Comparison of ENCODE assay signal across 27 mouse cellular contexts in the genomic region with DNA sequence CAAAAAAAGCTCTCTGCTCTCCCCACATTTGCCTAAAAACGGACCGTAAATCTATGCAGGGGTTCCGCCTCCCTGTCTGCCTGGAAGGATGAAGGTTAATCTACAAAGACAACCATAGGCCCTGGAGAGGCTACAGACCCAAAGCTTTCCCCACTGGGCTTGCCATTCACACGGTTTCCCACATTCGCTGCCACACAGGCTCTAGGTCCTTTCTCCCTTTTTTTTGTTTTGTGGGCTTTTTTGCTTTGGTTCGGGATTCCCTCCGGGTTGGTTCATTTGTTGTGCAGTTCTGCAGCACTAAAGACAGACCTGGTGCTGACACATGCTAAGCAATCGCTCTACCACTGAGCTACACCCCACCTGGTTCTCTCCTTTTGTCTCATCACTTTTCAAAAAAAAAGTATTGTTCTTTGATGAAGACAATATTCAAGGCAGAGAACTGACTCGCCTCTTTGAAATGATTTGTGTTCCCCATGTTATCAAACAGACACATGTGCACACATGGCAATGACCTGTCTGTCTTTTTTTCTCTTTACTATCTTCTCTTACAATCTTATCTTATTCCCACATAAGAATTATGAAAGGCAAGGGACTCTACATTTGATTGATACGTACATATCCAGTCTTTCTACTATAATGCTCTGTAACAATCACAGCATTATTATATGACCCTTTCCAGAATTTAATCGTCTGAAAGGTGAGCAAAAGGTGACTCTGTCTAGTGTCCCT. TPM values are rescaled to one million over a fixed set of nuclear protein-coding genes. Genes with fewer than 3 reads are reported as not detected.
"Had no signal": no experiment of that assay in that cellular context is flagged by ENCODE, and none has a peak within 500 bp of the region (broad histone marks: within the 10 kb centered on the region; RNA-seq: fewer than 3 reads in every experiment).

No protein-coding gene starts in this region.

- ATAC-seq: midbrain, embryonic 15.5 days had no signal

- H3K27me3 ChIP-seq: midbrain, embryonic 12.5 days; midbrain, embryonic 15.5 days; neural tube, embryonic 13.5 days; neural tube, embryonic 15.5 days had no signal

- H3K9ac ChIP-seq: lung, embryonic 14.5 days; midbrain, embryonic 12.5 days; midbrain, embryonic 15.5 days; neural tube, embryonic 13.5 days; neural tube, embryonic 15.5 days had no signal

- H3K4me3 ChIP-seq: midbrain, embryonic 10.5 days; midbrain, embryonic 12.5 days; midbrain, embryonic 15.5 days; myocyte; neural tube, embryonic 13.5 days; neural tube, embryonic 15.5 days had no signal

- H3K27ac ChIP-seq: midbrain, embryonic 10.5 days; midbrain, embryonic 12.5 days; midbrain, embryonic 15.5 days; neural tube, embryonic 13.5 days; neural tube, embryonic 15.5 days had no signal

- DNase-seq: lung, adult 18-20 months; lung, embryonic 14.5 days; lung, postnatal 10 days; lung, postnatal 4 days; retina, postnatal 1 day; right cerebral cortex, adult 18-20 months; right cerebral cortex, postnatal 25 days; right cerebral cortex, postnatal 4 days; spleen, adult 18-20 months; thymus, adult 18-20 months; thymus, postnatal 14 days; thymus, postnatal 36 days had no signal

- H3K36me3 ChIP-seq: midbrain, embryonic 15.5 days had no signal

- H3K9me3 ChIP-seq: midbrain, embryonic 15.5 days; neural tube, embryonic 13.5 days had no signal

- H3K4me2 ChIP-seq: lung, embryonic 14.5 days; midbrain, embryonic 12.5 days; midbrain, embryonic 15.5 days; neural tube, embryonic 13.5 days; neural tube, embryonic 15.5 days had no signal

RNA-seq across cellular contexts. Expression of gene Mlana, which starts 54.3 kb away (rescaled TPM):
- total RNA-seq: megakaryocyte, adult 5-6 weeks; megakaryocyte-erythroid progenitor cell, adult 5-6 weeks had no signal
- polyA plus RNA-seq: liver, embryonic 16.5 days; lung, embryonic 14.5 days; lung, embryonic 16.5 days; midbrain, embryonic 12.5 days; midbrain, embryonic 15.5 days; myocyte; neural tube, embryonic 11.5 days; neural tube, embryonic 13.5 days; neural tube, embryonic 15.5 days; small intestine, adult 2 months; stomach, embryonic 14.5 days; stomach, embryonic 16.5 days; thymus, postnatal 0 days had no signal
